Mouse (Mus musculus): ENCODE measurements around the gene Gm3646.

Gene Gm3646

DNA sequence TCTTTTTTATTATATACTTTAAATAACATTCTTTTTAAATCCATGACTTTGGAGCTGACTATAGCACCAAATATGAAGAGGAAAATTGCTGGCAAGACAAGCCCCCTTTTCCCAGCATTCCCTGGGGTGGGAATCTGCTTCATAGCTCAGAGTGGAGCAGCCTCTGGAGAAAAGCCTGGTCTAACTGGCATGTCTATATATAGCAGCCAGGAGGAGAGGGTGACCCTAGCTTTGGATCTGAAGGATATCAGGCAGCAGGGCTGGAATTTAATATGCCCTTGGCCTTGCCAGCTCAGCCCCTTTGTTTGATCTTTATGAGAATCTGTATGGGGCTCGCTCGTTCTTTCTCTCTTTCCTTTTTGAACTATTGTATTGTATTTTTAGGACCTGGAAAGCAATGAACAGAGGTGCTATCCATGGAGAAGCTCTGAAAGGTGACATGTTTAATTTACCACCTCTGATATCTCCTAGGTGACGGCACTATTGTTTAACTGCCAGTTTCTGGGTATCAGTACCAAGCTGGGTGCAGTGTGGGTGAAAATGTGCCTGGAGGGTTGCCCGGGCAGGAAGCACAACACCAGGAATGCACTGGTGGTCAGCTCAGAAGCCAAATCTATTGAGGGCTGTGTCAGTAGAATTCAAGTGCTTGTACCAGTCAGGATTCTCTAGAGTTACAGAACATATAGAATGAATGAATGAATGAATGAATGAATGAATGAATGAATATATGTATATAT, at the start of gene Gm3646:
Gm3646 (minus strand) TSS at position 90 of the 737 bp plus-strand sequence.
- no peak for DNase-seq (ENCODE audit: low spot score in 2 of 2)

DNA sequence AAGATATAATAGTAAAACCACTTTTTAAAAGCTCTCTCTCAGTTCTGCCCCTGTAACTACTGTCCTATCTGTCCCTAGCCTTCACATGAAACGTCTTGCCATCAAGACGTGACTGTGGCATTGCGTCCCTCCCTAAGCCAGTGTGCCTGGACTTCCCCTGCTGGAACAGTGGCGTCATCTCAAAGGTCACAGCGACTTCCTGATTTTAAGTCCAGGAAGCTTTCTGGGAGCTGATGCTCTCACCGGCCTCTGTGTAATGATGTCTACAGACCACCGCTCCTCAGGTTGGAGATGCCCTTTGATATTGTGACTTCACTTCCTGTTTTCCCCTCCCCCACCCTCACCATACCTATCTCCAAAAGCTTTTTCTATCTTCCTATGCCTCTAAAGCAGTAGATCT, 41.9 kb upstream of the Gm3646 start:
- DNase-seq (ENCODE audit: low spot score in 2 of 2), result no peak

DNA sequence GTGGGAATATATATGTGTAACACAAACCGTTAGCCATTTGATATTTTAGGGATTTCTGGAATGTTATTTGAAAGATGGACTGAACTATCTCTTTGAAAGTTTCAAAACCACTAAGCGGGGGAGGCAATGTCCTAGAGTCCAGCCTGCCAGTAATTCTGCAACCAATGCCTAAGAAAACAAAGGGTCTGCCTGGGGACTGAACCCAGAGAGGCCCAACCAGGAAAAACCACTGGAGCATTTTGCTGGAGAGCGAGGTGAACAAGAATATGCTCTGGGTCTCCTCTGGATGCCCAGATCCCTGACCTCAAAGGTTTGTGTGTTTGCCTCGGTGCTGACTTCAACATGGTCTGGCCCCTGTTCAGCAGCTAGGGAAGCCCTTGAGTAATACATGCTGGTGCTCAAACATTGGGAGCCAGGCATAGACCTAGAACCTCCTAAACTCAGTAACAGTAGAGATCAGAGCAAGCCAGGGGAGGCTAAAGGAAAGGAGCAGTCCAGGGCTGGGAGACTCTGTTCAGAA, 41.0 kb upstream of the Gm3646 start:
- no peak for DNase-seq (ENCODE audit: low spot score in 2 of 2)

DNA sequence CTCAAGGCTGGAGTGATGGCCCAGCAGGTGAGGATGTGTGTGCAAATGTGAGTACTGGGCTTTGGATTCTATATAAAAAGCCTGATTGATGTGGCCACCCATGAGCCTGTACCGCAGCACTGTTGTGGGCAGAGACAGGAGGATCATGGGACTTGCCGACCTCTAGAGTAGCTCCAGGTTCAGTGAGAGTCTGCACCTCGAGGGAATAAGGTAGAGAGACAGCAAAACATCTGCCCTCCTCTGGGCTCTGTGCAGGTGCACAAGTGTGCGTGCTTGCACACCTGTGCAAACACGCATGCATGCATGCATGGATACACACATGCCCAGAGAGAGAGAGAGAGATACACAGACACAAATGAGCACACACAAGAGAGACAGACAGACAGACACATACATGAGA, 38.2 kb upstream of the Gm3646 start:
- DNase-seq (ENCODE audit: low spot score in 2 of 2), result no peak

DNA sequence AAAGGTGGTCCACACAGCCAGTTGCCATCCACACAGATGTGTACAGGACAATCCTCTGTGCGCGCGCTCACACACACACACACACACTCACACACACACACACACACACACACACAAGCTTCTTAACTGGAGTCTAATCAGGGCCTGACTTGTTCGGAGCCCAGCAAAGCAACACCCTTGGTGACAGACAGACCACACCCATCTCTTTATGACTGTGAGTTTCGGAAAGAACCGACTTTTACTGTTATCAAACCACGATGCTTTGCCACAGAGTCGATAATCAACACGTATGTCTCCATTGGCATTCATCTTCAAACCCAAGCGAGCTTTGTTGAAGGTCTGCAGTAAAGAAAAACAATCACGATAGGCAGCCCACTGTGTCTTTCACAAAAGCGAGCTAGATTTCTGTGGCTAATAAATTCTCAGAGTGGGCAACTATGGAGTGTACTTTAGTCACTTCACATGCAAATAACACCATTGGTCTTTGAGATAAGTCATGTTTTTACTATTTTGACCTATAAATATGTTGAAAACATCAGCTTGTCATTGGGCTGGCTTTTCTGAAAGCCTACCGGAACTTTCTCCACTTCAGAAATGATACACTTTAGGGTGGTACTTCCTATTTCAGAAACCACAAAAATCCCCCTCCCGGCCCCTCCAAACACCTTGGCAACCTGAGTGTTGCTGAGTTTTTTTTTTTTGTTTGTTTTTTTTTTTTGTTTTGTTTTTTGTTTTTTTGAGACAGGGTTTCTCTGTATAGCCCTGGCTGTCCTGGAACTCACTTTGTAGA, 37.3 kb upstream of the Gm3646 start:
- DNase-seq (ENCODE audit: low spot score in 2 of 2), result no peak

DNA sequence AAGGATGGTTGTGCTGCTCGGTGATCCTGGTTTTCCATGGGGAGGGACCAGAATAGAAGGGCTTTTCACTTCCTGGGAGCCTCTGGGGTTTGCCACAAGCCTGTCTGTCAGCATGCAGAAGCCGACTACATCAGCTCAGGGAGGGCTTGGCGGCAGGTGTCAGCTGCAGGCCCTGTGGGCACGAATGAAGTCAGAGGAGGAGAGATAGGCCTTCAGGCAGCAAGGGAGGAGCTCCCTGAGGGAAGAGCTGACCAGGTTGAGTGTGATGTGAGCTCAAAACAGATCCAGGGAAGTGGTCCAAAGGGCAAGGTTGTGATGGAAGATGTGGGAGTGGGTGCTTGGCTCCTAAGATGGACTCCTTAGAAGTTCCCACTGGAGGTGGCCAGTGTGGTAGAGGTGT, 35.7 kb upstream of the Gm3646 start:
- no peak for DNase-seq (ENCODE audit: low spot score in 2 of 2)

DNA sequence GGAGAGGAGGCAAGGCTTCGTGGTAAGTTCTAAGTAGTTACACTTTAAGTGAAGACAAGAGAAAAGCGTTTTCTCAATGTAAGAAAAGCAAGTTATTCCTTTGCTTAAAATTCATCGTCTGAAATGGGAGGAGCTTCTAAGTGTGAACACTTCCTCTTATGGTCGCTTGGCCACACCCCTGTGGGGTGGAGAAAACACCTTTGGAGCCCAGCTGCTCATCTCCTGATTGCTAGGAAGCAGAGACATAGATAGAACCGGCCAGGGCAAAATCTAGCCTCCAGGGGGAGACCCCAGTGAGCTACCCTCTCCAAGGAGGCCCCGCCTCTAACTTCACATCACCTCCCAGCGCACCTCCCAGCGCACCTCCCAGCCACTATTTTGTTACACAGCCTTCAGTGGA, 34.7 kb upstream of the Gm3646 start:
- DNase-seq (ENCODE audit: low spot score in 2 of 2), result no peak

DNA sequence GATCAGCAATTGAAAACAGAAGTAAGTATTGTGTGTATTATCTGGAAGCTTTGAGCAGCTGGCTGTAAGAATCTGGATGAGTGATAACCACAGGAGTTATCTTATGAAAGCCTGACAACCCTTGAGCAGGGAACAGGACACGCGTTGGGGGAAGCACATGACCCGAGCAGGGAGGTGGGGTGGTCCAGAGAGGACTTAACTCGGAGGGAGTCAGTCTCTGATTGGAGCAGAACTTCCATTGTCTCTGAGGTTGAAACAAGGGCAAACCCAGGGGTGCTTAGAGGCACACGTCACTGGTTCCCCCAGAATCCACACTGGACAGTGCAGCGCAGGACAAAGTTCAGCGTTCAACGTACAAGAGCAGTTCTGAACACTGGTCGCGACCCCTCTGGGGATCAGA, 34.1 kb upstream of the Gm3646 start:
- no peak for DNase-seq (ENCODE audit: low spot score in 2 of 2)

DNA sequence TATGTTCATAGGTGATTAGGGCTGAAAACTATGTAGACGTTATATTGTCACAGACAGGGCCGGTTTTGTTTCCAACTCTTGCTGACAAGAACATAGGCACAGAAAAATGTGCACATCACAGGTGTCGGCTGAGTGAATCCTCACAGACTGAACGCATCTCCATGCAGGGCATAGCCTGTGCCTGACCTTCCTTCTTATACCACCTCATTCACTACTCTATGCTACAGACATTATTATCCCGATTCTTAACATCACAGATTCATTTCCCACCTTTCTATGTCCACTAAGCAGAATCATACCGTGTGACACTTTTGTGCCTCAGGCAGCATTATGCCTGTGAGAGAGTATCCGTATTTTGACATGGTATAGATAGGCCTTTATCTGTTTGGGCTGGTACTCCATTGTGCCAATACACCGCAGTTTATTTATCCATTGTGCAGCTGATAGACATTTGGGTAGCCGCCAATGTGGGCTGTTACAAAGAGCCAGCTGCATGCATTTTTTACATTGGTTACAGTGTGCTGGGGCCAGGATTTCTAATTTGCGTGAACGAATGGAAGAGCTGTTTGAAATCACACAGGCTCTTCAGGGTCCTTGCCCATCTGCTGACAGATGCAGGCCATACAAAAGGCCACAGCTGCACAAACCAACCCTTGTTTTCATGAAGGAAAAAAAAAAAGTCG, 33.5 kb upstream of the Gm3646 start:
- DNase-seq (ENCODE audit: low spot score in 2 of 2), result peak in 1 of 2 experiments; percentile 19

DNA sequence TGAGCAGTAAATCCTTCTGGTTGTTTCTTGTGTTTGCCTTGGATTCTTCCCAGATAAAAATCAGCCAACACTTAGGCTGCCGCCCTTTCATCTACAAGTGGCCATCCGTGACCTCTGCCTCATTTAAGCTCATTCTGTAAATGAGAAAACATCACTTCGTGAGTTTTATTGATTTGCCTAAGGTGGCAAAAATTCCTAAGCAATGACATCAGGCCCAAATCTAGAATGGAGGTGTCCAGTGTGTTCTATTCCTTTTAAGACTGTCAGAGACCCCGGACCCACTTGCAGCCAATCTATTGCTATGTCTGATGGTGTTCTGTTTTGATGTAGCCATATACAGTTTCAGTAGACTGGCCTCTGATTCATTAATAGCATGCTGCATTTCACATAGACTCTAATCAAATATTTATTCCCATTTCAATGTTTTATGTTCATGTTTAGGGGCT, 26.5 kb upstream of the Gm3646 start:
- DNase-seq (ENCODE audit: low spot score in 2 of 2), result no peak

DNA sequence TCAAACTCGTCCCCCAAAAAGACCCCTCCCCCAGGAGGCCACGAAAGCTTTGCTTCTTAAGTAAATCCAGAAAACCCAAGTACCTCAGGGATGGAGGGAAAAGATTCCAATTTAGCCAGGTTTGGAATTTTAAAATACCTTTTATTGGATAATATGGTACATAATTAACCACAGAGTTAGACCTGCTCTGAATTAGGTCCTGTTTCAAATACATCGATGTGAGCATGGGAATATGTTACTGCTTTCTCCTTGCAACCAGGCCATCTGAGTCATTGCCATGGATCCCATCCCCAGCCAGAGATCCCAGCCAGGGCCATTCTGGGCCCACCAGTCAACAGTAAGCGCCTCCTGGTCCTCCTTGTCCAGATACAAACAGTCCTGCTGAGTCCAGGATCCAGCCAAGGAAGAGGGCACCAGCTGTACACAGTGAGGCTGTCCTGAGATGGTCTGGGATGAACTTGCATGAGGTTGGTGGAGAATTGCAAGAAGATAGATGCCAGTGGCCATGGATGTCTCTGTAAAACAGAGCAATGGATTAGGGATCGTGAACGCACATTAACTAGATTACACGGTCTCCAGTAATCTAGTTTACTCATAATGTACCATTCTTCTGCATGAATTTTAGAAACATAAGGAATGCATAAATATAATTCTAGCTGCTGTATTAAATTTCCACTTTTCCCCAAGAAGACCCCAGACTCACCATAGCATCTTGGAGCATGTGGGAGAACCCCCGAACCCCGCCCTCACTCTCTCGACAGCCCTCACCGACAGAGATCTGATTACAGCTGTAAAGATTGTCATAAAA, 25.9 kb upstream of the Gm3646 start:
- no peak for DNase-seq (ENCODE audit: low spot score in 2 of 2)

DNA sequence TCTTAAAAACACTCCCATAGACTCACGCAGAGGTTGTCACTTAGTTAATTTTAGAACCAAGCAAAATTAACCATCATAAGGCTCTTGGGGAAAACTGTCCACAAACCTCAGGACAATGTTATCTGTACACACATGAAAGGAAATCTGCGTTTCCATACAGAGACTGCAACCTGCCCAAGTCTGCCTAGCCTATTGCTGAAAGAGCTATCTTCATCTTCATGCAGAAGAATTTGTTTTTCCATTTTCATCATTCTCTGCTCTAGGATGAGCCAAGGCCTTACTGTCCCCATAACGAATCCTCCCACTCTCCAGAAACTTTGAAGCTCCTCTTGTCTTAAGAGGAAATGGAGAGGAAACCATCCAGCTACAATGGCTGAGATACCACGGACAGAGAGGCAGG, 19.8 kb upstream of the Gm3646 start:
- DNase-seq (ENCODE audit: low spot score in 2 of 2), result no peak

DNA sequence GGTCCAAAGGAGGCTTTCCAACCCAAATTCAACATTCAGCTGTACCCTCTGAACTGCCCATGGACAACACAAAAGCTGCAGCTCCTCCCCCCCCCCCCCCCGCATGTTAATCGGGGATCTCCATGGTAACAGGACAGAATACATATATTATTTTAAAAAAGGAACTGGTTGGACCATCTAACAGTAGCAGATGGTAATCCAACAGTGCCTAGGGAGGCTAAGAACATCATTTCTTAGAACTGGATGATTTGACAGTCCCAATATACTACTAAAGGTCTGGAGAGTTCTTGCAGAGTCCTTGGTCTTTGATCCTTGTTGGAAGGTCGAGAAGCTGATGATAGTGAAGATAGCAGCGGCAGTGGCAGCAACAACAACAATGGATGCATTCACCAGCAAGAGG, 19.1 kb upstream of the Gm3646 start:
- no peak for DNase-seq (ENCODE audit: low spot score in 2 of 2)

DNA sequence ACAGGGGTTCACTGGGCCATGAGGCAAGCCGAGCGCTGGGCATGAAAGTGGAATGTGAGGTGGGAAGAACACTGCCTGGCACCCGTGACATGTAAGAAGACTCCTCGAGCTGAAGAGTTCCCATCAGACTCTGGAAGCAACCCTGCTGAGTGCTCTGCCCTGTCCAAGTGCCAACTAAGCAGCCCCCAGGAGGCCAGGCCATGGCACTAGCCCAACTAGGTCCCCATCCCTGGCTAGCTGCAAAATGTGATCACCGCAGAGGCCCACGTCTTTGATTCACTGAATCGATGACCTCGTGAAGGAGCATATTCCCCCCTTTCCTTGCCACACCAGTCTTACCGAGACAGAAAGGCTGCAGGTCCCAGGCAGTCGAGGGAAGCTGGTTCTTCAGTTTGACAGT, 14.5 kb upstream of the Gm3646 start:
- DNase-seq (ENCODE audit: low spot score in 2 of 2), result no peak

DNA sequence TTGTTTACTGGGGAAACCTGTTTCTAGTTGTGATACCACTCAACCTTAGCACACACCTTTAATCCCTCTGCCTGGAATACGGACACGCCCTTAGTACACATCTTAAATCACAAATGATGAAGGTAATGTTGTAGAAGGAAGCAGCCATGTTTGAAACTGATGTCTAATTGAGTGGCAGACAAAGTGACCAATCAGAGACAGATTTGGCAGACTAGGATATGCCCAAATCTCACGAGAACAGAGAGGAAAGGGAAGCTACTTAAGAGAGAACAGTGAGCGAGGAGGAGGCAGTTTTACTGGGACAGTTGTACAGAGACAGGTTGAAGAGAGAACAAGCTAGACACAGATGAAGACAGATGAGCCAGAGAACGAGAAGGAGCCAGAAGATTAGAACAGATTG, 10.6 kb upstream of the Gm3646 start:
- no peak for DNase-seq (ENCODE audit: low spot score in 2 of 2)

DNA sequence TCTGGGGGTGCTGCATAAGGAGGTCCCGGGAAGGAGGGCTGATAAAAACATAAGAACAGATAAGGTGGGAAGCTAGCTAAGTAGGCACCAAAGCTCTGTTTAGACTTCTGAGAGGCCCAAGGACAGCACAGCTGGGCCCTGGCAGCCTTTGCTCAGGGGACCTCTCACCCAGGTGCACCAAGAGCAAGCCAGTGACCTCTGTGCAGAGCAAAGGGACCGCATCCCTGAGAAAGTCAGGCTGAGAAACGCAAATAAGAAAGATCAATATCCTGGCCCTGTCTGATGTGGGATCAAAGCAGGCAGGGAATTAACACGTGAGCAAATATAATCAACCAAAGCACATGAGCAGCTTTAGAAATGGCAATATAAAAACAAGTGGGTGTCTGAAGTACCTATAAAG, 7.9 kb upstream of the Gm3646 start:
- DNase-seq (ENCODE audit: low spot score in 2 of 2), result no peak

DNA sequence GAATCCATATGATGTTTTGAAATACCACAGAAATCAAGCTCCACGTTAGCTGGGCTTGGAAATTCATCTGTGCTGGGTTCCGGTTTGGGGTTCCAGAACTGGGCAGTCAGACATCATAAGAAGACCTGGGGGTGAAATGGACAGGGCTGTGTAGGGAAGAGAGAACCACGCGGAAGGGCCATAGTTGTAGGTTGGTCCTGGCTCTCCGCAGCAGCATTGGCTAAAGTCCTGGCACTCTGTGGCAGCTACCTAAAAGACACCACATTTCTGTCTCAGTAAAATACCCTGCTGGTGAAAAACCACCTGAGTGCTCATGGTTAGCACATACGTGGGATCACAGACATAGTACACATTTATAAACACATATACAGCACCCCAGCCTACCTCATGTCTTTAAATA, 343 bp downstream of the Gm3646 start:
- no peak for DNase-seq (ENCODE audit: low spot score in 2 of 2)

DNA sequence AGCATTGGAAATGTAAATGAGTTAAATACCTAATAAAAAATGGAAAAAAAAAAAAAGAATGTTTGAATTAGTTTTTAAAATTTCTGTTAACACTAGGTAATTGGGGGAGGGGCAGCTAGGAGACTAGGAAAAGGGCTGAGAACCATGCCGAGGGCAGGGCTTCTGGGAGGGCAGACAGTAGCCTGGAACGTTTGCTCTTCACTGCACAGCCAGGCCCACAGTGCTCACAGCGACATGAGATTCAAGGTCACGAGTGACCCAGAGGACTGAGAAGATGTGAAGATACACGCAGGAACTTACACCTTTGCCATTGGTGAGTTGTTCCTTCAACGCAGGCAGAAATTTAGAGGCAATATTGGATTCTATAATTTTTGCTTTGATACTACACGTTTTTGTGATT, 2.2 kb downstream of the Gm3646 start:
- no peak for DNase-seq (ENCODE audit: low spot score in 2 of 2)

DNA sequence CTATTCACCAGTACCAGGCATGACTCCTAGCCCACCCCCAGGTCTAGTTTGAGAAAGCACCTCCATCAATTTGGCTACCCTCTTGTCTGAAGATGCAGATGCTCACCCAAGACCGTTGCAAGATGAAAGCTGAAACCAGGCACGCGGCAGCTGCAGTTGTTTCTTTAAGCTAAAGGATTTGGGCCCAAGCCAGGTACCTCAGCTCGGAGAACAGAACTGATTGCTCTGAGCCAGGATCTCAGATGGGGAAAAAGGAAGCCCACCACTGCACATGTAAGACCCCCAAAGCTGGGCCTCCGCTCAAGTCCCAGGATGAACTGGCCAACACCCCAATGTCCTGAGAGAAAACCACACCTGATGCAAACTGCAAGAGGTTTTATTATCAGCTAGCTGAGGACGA, 7.6 kb downstream of the Gm3646 start:
- DNase-seq (ENCODE audit: low spot score in 2 of 2), result no peak

DNA sequence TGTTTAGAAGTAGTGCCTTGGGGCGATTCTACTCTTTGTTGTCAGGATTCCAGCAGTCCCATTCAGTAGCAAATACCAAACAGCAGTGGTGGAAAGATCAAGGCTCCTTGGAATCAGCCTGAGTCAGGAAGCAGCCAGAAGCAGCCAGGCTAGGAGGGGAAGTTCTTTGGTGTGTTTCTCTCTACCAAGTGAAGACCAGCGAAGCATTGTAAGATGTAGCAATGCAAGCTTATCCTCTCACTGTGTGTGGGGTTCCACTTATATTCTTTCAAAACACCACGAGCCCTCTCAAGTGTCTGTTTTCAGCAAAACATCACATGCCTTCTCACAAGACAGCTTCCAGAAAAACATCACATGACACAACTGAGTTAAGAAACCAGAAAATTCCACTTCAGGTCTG, 8.4 kb downstream of the Gm3646 start:
- DNase-seq (ENCODE audit: low spot score in 2 of 2), result no peak

DNA sequence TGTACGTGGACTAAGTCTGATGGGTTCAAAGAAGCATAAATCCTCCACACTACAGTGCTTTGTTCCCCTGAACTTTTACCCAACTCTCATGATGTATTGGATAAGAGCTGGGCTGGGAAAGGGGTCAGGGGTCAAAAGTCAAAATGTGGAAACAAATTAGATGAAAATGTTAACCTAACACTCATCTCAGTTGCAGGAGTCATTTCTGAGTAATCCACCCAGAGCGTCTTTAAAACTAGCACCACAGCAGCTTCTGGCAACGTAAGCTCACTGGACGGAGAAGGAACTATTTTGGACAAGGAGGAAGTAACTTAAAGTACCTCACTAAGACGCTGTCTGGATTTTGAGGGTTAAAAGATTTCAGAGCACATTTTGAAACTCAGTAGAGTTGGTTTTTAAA, 20.5 kb downstream of the Gm3646 start:
- no peak for DNase-seq (ENCODE audit: low spot score in 2 of 2)

DNA sequence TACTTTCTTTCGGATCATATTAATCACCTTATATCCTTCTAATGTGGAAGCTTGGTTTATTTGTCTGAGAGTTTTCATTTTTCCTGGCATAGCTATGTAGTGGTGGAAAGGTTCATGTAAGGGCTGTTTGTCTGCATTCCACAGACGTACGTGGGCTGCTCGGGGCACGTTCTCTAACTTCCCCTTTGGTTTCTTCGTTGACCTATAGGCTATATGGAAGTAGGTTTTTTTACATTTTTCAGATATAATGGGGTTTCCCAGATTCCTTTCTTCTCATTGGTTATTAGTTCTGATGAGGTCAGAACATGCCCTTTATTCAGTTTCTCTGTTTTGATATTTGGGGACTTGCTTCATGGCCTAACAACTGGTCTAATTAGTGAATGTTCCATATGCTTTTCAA, 23.3 kb downstream of the Gm3646 start:
- DNase-seq (ENCODE audit: low spot score in 2 of 2), result no peak

All from frontal cortex, postnatal 14 days (tissue).